Mouse (Mus musculus) heart, postnatal 0 days (tissue): ENCODE measurements around the gene Lrrc28. TPM values are rescaled to one million over a fixed set of nuclear protein-coding genes. Genes with fewer than 3 reads are reported as not detected.
A peak's percentile ranks its signal among the peaks of the same experiment; 100 is the strongest.

Source experiments
- ATAC-seq: fragments of 200-750 bp; cut with Nextera tagmentation; 2 replicates; pipeline ENCODE4 v1.8.0; 2017; ENCODE audit warnings: low read depth, moderate number of reproducible peaks, moderate library complexity; ENCODE audit not compliant: insufficient read depth
- DNase-seq: peaks from one replicate; pipeline ENCODE4 v3.0.0-alpha.2; 2016; ENCODE audit warnings: low spot score
- H3K27ac ChIP-seq: fragments of 300-500 bp; sonication (generic); 2 replicates; pipeline ENCODE4 v1.5.1; 2014; ENCODE audit warnings: low read depth, mild to moderate bottlenecking
- H3K27me3 ChIP-seq: fragments of 300-500 bp; sonication (generic); 2 replicates; pipeline ENCODE4 v1.6.1; 2014; ENCODE audit warnings: low read length, mixed read lengths; ENCODE audit not compliant: control insufficient read depth, insufficient read depth
- H3K36me3 ChIP-seq: fragments of 300-500 bp; sonication (generic); replicated peaks from 2 replicates; pipeline ENCODE4 v1.6.1; 2014; ENCODE audit warnings: low read length, mixed read lengths; ENCODE audit not compliant: control insufficient read depth, insufficient read depth
- H3K4me1 ChIP-seq: fragments of 300-500 bp; sonication (generic); 2 replicates; pipeline ENCODE4 v1.6.1; 2014; ENCODE audit warnings: antibody characterized with exemption; ENCODE audit not compliant: control insufficient read depth, insufficient read depth
- H3K4me2 ChIP-seq: fragments of 300-500 bp; sonication (generic); 2 replicates; pipeline ENCODE4 v1.6.1; 2014; ENCODE audit warnings: low read depth, mild to moderate bottlenecking, low read length, moderate library complexity
- H3K4me3 ChIP-seq: fragments of 300-500 bp; sonication (generic); 2 replicates; pipeline ENCODE4 v1.5.1; 2014; ENCODE audit warnings: low read depth, low read length
- H3K9ac ChIP-seq: fragments of 300-500 bp; sonication (generic); replicated peaks from 2 replicates; pipeline ENCODE4 v1.6.1; 2014; ENCODE audit warnings: low read depth, low read length, mixed read lengths
- H3K9me3 ChIP-seq: fragments of 300-500 bp; sonication (generic); replicated peaks from 2 replicates; pipeline ENCODE4 v1.6.1; 2016; ENCODE audit warnings: low read length; ENCODE audit not compliant: control insufficient read depth
- CTCF ChIP-seq: IDR thresholded peaks from 2 replicates; pipeline ENCODE4 v1.5.1; 2016; ENCODE audit warnings: antibody characterized with exemption, control low read depth, low read depth
- EP300 ChIP-seq: IDR thresholded peaks from 2 replicates; pipeline ENCODE4 v1.6.1; 2016; ENCODE audit warnings: antibody characterized with exemption, low read depth
- WGBS: fragments of 180-500 bp; shearing (Covaris S2); extraction: QIAGEN DNeasy Blood & Tissue Kit; methylation state at CpG from one replicate; pipeline ENCODE4 v1.1.7; 2014; 5-methylcytosine and 5-hydroxymethylcytosine counted together
- polyA plus RNA-seq: library from polyadenylated mRNA; unstranded; fragments of >200 nt; fragmentation: Nextera tagmentation; extraction: Ambion mirVana; gene quantifications from 2 replicates; pipeline ENCODE4 v1.2.1, GENCODE M21; 2015
- total RNA-seq: library from RNA; depleted of rRNA; stranded (reverse); fragments of >200 nt; gene quantifications from 2 replicates; pipeline ENCODE4 v1.2.3, GENCODE M21; 2014; ENCODE audit warnings: low replicate concordance; rRNA removed

Lrrc28 gene
- total and polyA plus RNA-seq, 2 experiments from 2014 or later = 14.3 to 71.6 TPM

DNA sequence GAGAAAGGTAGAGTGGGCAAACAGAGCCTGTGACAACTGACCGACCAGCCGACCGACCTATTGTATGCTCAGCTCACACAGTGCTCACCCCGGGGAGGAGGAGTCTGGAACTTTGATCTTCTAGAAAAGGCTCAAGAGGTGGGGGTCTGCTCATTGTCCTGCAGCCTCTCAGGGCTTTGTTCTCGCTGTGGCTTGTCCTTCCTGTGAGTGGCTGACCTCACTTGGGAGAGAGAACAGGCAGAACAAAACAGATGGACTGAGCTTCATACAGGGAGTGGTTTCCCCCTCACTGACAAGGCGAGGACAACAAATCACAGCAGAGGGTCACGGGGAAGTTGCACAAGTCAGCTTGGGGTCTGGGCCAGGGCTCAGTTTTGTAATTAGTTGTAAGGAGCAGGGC is 181.5 kb downstream of the Lrrc28 start:
- Histone ChIP-seq H3K36me3 (no peaks in the 10 kb centered on the region), H3K27me3 (no peaks in the 10 kb centered on the region), H3K4me2 (no peak overlapping the region), H3K4me1 (peaks cover 55% of the 10 kb centered on the region), H3K9me3 (no peaks in the 10 kb centered on the region), H3K9ac (no peak overlapping the region), H3K27ac (peak overlapping the region; percentile 68), H3K4me3 (no peak overlapping the region)
- peak; percentile 79 for DNase-seq
- 0 out of 2 replicates have a peak, but pooled peaks have one; percentile 53 for TF ChIP-seq EP300
- TF ChIP-seq CTCF = no peak
- 22% methylated on average over 7 of the region's 7 CpGs for WGBS
- peak; percentile 72 for ATAC-seq

Other genes with a start within 250 kb of the Lrrc28 start
- 15.5 and 16.4 TPM in 2 replicates for gene Ttc23, start 2.1 kb upstream of the Lrrc28 start, total RNA-seq
- gene Ttc23, start 2.1 kb upstream of the Lrrc28 start, polyA plus RNA-seq = 12.7 TPM in 2 replicates
- gene Synm, start 114.5 kb upstream of the Lrrc28 start, total RNA-seq = 0.43 and 17.2 TPM in 2 replicates
- gene Synm, start 114.5 kb upstream of the Lrrc28 start, polyA plus RNA-seq = 1.1 and 1.5 TPM in 2 replicates